Mouse (Mus musculus): ENCODE data around the gene Ankmy1. TPM values are rescaled to one million over a fixed set of nuclear protein-coding genes. Genes with fewer than 3 reads are reported as not detected.

The Ankmy1 gene
- polyA plus RNA-seq, 1 experiment from 2014 or later, result 0.52 TPM

- no peak for ATAC-seq (ENCODE audit: low FRiP score, low TSS enrichment)
These were observed 12.3 kb upstream of the Ankmy1 start for GRCm38 (mm10) chr1:92914993-92915392.

GRCm38 (mm10) chr1:92914239-92914638 is 11.5 kb upstream of the Ankmy1 start:
- no peak overlapping the region for H3K4me2 ChIP-seq (replicated peaks; ENCODE audit: low read depth, low read length)

More at GRCm38 (mm10) chr1:92914993-92915392, 12.3 kb upstream of the Ankmy1 start:
- Histone ChIP-seq H3K9me3 (ENCODE audit: low read length) (no peaks in the 10 kb centered on the region), H3K9ac (replicated peaks; ENCODE audit: low read length) (no peak overlapping the region), H3K27me3 (ENCODE audit: insufficient read depth, low read length) (no peaks in the 10 kb centered on the region), H3K4me3 (ENCODE audit: low read length) (no peak overlapping the region), H3K27ac (ENCODE audit: low read length) (no peak overlapping the region), H3K4me1 (ENCODE audit: insufficient read depth, low read length) (peaks cover 17% of the 10 kb centered on the region), H3K36me3 (ENCODE audit: insufficient read depth, low read length) (peaks cover 44% of the 10 kb centered on the region), H3K4me2 (replicated peaks; ENCODE audit: low read depth, low read length) (no peak overlapping the region)
- 79% methylated on average over 11 of the region's 11 CpGs for WGBS

GRCm38 (mm10) chr1:92912286-92912685 is 9.6 kb upstream of the Ankmy1 start:
- ATAC-seq (ENCODE audit: low FRiP score, low TSS enrichment), result no peak
- H3K36me3 ChIP-seq (ENCODE audit: insufficient read depth, low read length), result peaks cover 17% of the 10 kb centered on the region
- peak overlapping the region; percentile 76 for H3K4me2 ChIP-seq (replicated peaks; ENCODE audit: low read depth, low read length)
- no peaks in the 10 kb centered on the region for H3K27me3 ChIP-seq (ENCODE audit: insufficient read depth, low read length)
- 75% methylated on average over 1 of the region's 1 CpGs for WGBS
- peaks cover 29% of the 10 kb centered on the region for H3K4me1 ChIP-seq (ENCODE audit: insufficient read depth, low read length)
- H3K27ac ChIP-seq (ENCODE audit: low read length), result peak overlapping the region; percentile 17; the same call in 1 of the 2 replicates
- peak overlapping the region; percentile 79 for H3K4me3 ChIP-seq (ENCODE audit: low read length)
- H3K9me3 ChIP-seq (ENCODE audit: low read length), result no peaks in the 10 kb centered on the region
- H3K9ac ChIP-seq (replicated peaks; ENCODE audit: low read length), result peak overlapping the region; percentile 94

More at GRCm38 (mm10) chr1:92914239-92914638, 11.5 kb upstream of the Ankmy1 start:
- no peaks in the 10 kb centered on the region for H3K27me3 ChIP-seq (ENCODE audit: insufficient read depth, low read length)
- no peak overlapping the region for H3K9ac ChIP-seq (replicated peaks; ENCODE audit: low read length)
- H3K4me1 ChIP-seq (ENCODE audit: insufficient read depth, low read length), result peaks cover 23% of the 10 kb centered on the region
- WGBS, result 70% methylated on average over 4 of the region's 4 CpGs
- no peak for ATAC-seq (ENCODE audit: low FRiP score, low TSS enrichment)
- H3K27ac ChIP-seq (ENCODE audit: low read length), result no peak overlapping the region
- peaks cover 37% of the 10 kb centered on the region for H3K36me3 ChIP-seq (ENCODE audit: insufficient read depth, low read length)
- H3K9me3 ChIP-seq (ENCODE audit: low read length), result no peaks in the 10 kb centered on the region
- no peak overlapping the region for H3K4me3 ChIP-seq (ENCODE audit: low read length)

- Histone ChIP-seq H3K4me1 (ENCODE audit: insufficient read depth, low read length) (peaks cover 29% of the 10 kb centered on the region), H3K9me3 (ENCODE audit: low read length) (no peaks in the 10 kb centered on the region), H3K27ac (ENCODE audit: low read length) (peak overlapping the region; percentile 86), H3K27me3 (ENCODE audit: insufficient read depth, low read length) (no peaks in the 10 kb centered on the region), H3K4me3 (ENCODE audit: low read length) (peak overlapping the region; percentile 79), H3K4me2 (replicated peaks; ENCODE audit: low read depth, low read length) (peak overlapping the region; percentile 76), H3K36me3 (ENCODE audit: insufficient read depth, low read length) (peaks cover 11% of the 10 kb centered on the region), H3K9ac (replicated peaks; ENCODE audit: low read length) (peak overlapping the region; percentile 94)
- WGBS, result 40% methylated on average over 8 of the region's 8 CpGs
- no peak for ATAC-seq (ENCODE audit: low FRiP score, low TSS enrichment)
These were observed 9.0 kb upstream of the Ankmy1 start for GRCm38 (mm10) chr1:92911721-92912138.

GRCm38 (mm10) chr1:92910925-92911720 is 8.4 kb upstream of the Ankmy1 start:
- WGBS, result under 1% methylated on average over 66 of the region's 85 CpGs
- Histone ChIP-seq H3K4me2 (replicated peaks; ENCODE audit: low read depth, low read length) (peak overlapping the region; percentile 76), H3K4me3 (ENCODE audit: low read length) (peak overlapping the region; percentile 79), H3K4me1 (ENCODE audit: insufficient read depth, low read length) (peaks cover 33% of the 10 kb centered on the region), H3K9ac (replicated peaks; ENCODE audit: low read length) (peak overlapping the region; percentile 94), H3K27ac (ENCODE audit: low read length) (peak overlapping the region; percentile 86), H3K27me3 (ENCODE audit: insufficient read depth, low read length) (no peaks in the 10 kb centered on the region), H3K9me3 (ENCODE audit: low read length) (no peaks in the 10 kb centered on the region), H3K36me3 (ENCODE audit: insufficient read depth, low read length) (peaks cover 5% of the 10 kb centered on the region)
- peak; percentile 21 for ATAC-seq (ENCODE audit: low FRiP score, low TSS enrichment)

GRCm38 (mm10) chr1:92910239-92910885 is 7.7 kb upstream of the Ankmy1 start, which contains the start of gene Rnpepl1:
Gene Rnpepl1, plus strand, starts transcription at chr1:92910783.
- H3K27ac ChIP-seq (ENCODE audit: low read length), result peak within 1 kb of the TSS; percentile 86
- peak within 1 kb of the TSS; percentile 79 for H3K4me3 ChIP-seq (ENCODE audit: low read length)
- peaks cover 34% of the 10 kb centered on the region for H3K4me1 ChIP-seq (ENCODE audit: insufficient read depth, low read length)
- 0 out of 2 replicates have a peak, but pooled peaks cover 3% of the 10 kb centered on the region for H3K36me3 ChIP-seq (ENCODE audit: insufficient read depth, low read length)
- no peaks in the 10 kb centered on the region for H3K27me3 ChIP-seq (ENCODE audit: insufficient read depth, low read length)
- peak within 1 kb of the TSS; percentile 76 for H3K4me2 ChIP-seq (replicated peaks; ENCODE audit: low read depth, low read length)
- ATAC-seq (ENCODE audit: low FRiP score, low TSS enrichment), result peak; percentile 75
- H3K9me3 ChIP-seq (ENCODE audit: low read length), result no peaks in the 10 kb centered on the region
- H3K9ac ChIP-seq (replicated peaks; ENCODE audit: low read length), result peak within 1 kb of the TSS; percentile 94
- WGBS, result under 1% methylated on average over 37 of the region's 57 CpGs

- no peak overlapping the region for H3K4me3 ChIP-seq (ENCODE audit: low read length)
- H3K27ac ChIP-seq (ENCODE audit: low read length), result no peak overlapping the region
- WGBS, result 68% methylated on average over 4 of the region's 4 CpGs
- no peak overlapping the region for H3K9ac ChIP-seq (replicated peaks; ENCODE audit: low read length)
- no peaks in the 10 kb centered on the region for H3K9me3 ChIP-seq (ENCODE audit: low read length)
- H3K36me3 ChIP-seq (ENCODE audit: insufficient read depth, low read length), result no peaks in the 10 kb centered on the region
- no peaks in the 10 kb centered on the region for H3K27me3 ChIP-seq (ENCODE audit: insufficient read depth, low read length)
- ATAC-seq (ENCODE audit: low FRiP score, low TSS enrichment), result no peak
- H3K4me1 ChIP-seq (ENCODE audit: insufficient read depth, low read length), result peaks cover 34% of the 10 kb centered on the region
- no peak overlapping the region for H3K4me2 ChIP-seq (replicated peaks; ENCODE audit: low read depth, low read length)
These were observed 6.4 kb upstream of the Ankmy1 start for GRCm38 (mm10) chr1:92909068-92909467.

- Histone ChIP-seq H3K9me3 (ENCODE audit: low read length) (no peaks in the 10 kb centered on the region), H3K27me3 (ENCODE audit: insufficient read depth, low read length) (no peaks in the 10 kb centered on the region), H3K27ac (ENCODE audit: low read length) (no peak overlapping the region), H3K4me2 (replicated peaks; ENCODE audit: low read depth, low read length) (no peak overlapping the region), H3K4me1 (ENCODE audit: insufficient read depth, low read length) (peaks cover 34% of the 10 kb centered on the region), H3K9ac (replicated peaks; ENCODE audit: low read length) (no peak overlapping the region), H3K4me3 (ENCODE audit: low read length) (no peak overlapping the region), H3K36me3 (ENCODE audit: insufficient read depth, low read length) (no peaks in the 10 kb centered on the region)
- ATAC-seq (ENCODE audit: low FRiP score, low TSS enrichment), result no peak
- WGBS, result 92% methylated on average over 3 of the region's 3 CpGs
These were observed 6.0 kb upstream of the Ankmy1 start for GRCm38 (mm10) chr1:92908664-92909063.

- Histone ChIP-seq H3K4me2 (replicated peaks; ENCODE audit: low read depth, low read length) (peak overlapping the region; percentile 80), H3K4me3 (ENCODE audit: low read length) (peak overlapping the region; percentile 74), H3K27ac (ENCODE audit: low read length) (peak overlapping the region; percentile 94; the same call in 1 of the 2 replicates), H3K4me1 (ENCODE audit: insufficient read depth, low read length) (peaks cover 38% of the 10 kb centered on the region), H3K27me3 (ENCODE audit: insufficient read depth, low read length) (no peaks in the 10 kb centered on the region), H3K9me3 (ENCODE audit: low read length) (no peaks in the 10 kb centered on the region), H3K36me3 (ENCODE audit: insufficient read depth, low read length) (no peaks in the 10 kb centered on the region), H3K9ac (replicated peaks; ENCODE audit: low read length) (peak overlapping the region; percentile 71)
- ATAC-seq (ENCODE audit: low FRiP score, low TSS enrichment), result no peak
- 48% methylated on average over 20 of the region's 20 CpGs for WGBS
These were observed 5.1 kb upstream of the Ankmy1 start for GRCm38 (mm10) chr1:92907632-92908360.
